Mouse (Mus musculus) lung, embryonic 14.5 days (tissue): ENCODE data around the gene Mindy4. TPM values are rescaled to one million over a fixed set of nuclear protein-coding genes. Genes with fewer than 3 reads are reported as not detected.

Experiments used
- ATAC-seq: fragments of 200-750 bp; cut with Nextera tagmentation; 2 replicates; pipeline ENCODE4 v1.8.0; 2017; ENCODE audit warnings: mild to moderate bottlenecking, moderate TSS enrichment, moderate library complexity; ENCODE audit not compliant: insufficient read depth
- DNase-seq: peaks from one replicate; pipeline ENCODE4 v3.0.0-alpha.2; 2015
- H3K27ac ChIP-seq: fragments of 300-500 bp; sonication (generic); 2 replicates; pipeline ENCODE4 v1.5.1; 2014; ENCODE audit warnings: low read depth, mild to moderate bottlenecking, moderate library complexity
- H3K27me3 ChIP-seq: fragments of 300-500 bp; sonication (generic); 2 replicates; pipeline ENCODE4 v1.6.1; 2014; ENCODE audit warnings: low read length, control low read depth; ENCODE audit not compliant: insufficient read depth
- H3K36me3 ChIP-seq: fragments of 300-500 bp; sonication (generic); 2 replicates; pipeline ENCODE4 v1.6.1; 2014; ENCODE audit warnings: control low read depth; ENCODE audit not compliant: insufficient read depth
- H3K4me1 ChIP-seq: fragments of 300-500 bp; sonication (generic); 2 replicates; pipeline ENCODE4 v1.6.1; 2014; ENCODE audit warnings: antibody characterized with exemption, control low read depth; ENCODE audit not compliant: insufficient read depth
- H3K4me2 ChIP-seq: fragments of 300-500 bp; sonication (generic); 2 replicates; pipeline ENCODE4 v1.6.1; 2014; ENCODE audit warnings: mild to moderate bottlenecking
- H3K4me3 ChIP-seq: fragments of 300-500 bp; sonication (generic); 2 replicates; pipeline ENCODE4 v1.5.1; 2014; ENCODE audit warnings: low read depth, low read length
- H3K9ac ChIP-seq: fragments of 300-500 bp; sonication (generic); 2 replicates; pipeline ENCODE4 v1.6.1; 2014
- H3K9me3 ChIP-seq: fragments of 300-500 bp; sonication (generic); 2 replicates; pipeline ENCODE4 v1.6.1; 2016; ENCODE audit warnings: low read depth, low read length, control low read depth
- CTCF ChIP-seq: IDR thresholded peaks from 2 replicates; pipeline ENCODE4 v1.5.1; 2016; ENCODE audit warnings: antibody characterized with exemption, low read depth
- WGBS: fragments of 180-500 bp; shearing (Covaris S2); extraction: QIAGEN DNeasy Blood & Tissue Kit; methylation state at CpG from one replicate; pipeline ENCODE4 v1.1.7; 2014; 5-methylcytosine and 5-hydroxymethylcytosine counted together
- polyA plus RNA-seq: library from polyadenylated mRNA; unstranded; fragments of >200 nt; fragmentation: Nextera tagmentation; extraction: Ambion mirVana; gene quantifications from 2 replicates; pipeline ENCODE4 v1.2.1, GENCODE M21; 2014

Gene Mindy4
- polyA plus RNA-seq, 1 experiment from 2014 or later, result 18.8 TPM

GRCm38 (mm10) chr6:55299482-55299881 is 96.3 kb downstream of the Mindy4 start:
- H3K4me2 ChIP-seq, result no peak overlapping the region
- no peak for DNase-seq
- H3K9ac ChIP-seq, result no peak overlapping the region
- H3K4me1 ChIP-seq, result no peaks in the 10 kb centered on the region
- no peak for TF ChIP-seq CTCF
- no peaks in the 10 kb centered on the region for H3K27me3 ChIP-seq
- H3K36me3 ChIP-seq, result peaks cover 16% of the 10 kb centered on the region; the same call in 1 of the 2 replicates
- ATAC-seq, result no peak
- no peaks in the 10 kb centered on the region for H3K9me3 ChIP-seq
- H3K27ac ChIP-seq, result no peak overlapping the region
- WGBS, result 76% methylated on average over 8 of the region's 8 CpGs
- H3K4me3 ChIP-seq, result no peak overlapping the region

- DNase-seq (no peak), ATAC-seq (no peak)
- no peaks in the 10 kb centered on the region for H3K4me1 ChIP-seq
- no peak overlapping the region for H3K27ac ChIP-seq
- H3K4me3 ChIP-seq, result no peak overlapping the region
- no peak overlapping the region for H3K4me2 ChIP-seq
- H3K27me3 ChIP-seq, result no peaks in the 10 kb centered on the region
- H3K9ac ChIP-seq, result no peak overlapping the region
- H3K36me3 ChIP-seq, result peaks cover 16% of the 10 kb centered on the region; the same call in 1 of the 2 replicates
- WGBS, result 80% methylated on average over 2 of the region's 2 CpGs
- no peak for TF ChIP-seq CTCF
- H3K9me3 ChIP-seq, result no peaks in the 10 kb centered on the region
Measured at GRCm38 (mm10) chr6:55299917-55300316, 96.7 kb downstream of the Mindy4 start.

DNA sequence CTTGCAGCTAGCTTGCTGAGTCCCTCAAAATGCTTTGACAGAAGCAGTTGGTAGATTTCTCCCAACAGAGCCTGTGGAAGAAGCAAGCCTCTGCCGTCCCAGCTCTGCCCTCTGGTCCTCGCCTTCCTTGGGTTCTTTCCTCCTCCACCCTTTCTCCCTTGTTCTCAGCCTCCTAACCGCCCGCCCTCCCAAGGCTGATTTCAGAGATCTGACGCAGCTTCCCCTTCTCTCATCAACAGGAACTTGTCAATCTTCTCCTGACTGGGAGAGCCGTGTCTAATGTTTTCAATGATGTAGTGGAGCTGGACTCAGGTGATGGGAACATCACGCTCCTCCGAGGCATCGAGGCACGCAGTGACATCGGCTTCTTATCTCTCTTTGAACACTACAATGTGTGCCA is 97.5 kb downstream of the Mindy4 start:
- Histone ChIP-seq H3K4me3 (no peak overlapping the region), H3K27me3 (no peaks in the 10 kb centered on the region), H3K36me3 (peaks cover 16% of the 10 kb centered on the region; the same call in 1 of the 2 replicates), H3K9me3 (no peaks in the 10 kb centered on the region), H3K4me2 (no peak overlapping the region), H3K27ac (no peak overlapping the region), H3K4me1 (no peaks in the 10 kb centered on the region), H3K9ac (no peak overlapping the region)
- WGBS, result 81% methylated on average over 11 of the region's 11 CpGs
- TF ChIP-seq CTCF, result no peak
- DNase-seq (no peak), ATAC-seq (no peak)

DNA sequence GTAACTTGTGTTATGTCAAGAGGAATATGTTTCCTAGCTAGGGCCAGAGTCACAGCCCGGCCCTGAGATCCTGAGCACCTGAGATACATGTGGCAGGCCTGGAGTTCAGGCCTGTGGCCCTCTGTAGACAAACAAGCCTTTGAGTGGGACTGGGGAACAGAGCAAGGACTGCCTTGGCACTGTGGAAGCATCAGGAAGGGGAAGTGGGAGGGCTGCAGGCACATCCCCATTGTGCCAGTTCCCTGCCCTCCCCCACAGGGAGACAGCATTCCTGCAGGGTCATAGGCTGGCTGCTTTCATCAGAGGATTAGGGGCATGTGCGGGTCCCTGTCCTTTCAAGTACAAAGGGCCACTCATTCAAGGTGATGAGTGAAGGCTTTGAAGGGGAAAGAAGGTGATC is 107.0 kb downstream of the Mindy4 start:
- 43% methylated on average over 2 of the region's 2 CpGs for WGBS

GRCm38 (mm10) chr6:55311962-55312361 is 108.8 kb downstream of the Mindy4 start:
- DNase-seq, result no peak
- no peak overlapping the region for H3K4me3 ChIP-seq
- no peak for TF ChIP-seq CTCF
- no peaks in the 10 kb centered on the region for H3K4me1 ChIP-seq
- no peak overlapping the region for H3K27ac ChIP-seq
- 37% methylated on average over 5 of the region's 5 CpGs for WGBS
- no peaks in the 10 kb centered on the region for H3K27me3 ChIP-seq
- no peak for ATAC-seq
- no peaks in the 10 kb centered on the region for H3K9me3 ChIP-seq
- H3K36me3 ChIP-seq, result 0 out of 2 replicates have a peak, but pooled peaks cover 10% of the 10 kb centered on the region
- no peak overlapping the region for H3K9ac ChIP-seq
- H3K4me2 ChIP-seq, result no peak overlapping the region

More for the DNA sequence above, 107.0 kb downstream of the Mindy4 start:
- ATAC-seq (no peak), DNase-seq (peak; percentile 29)
- Histone ChIP-seq H3K36me3 (0 out of 2 replicates have a peak, but pooled peaks cover 10% of the 10 kb centered on the region), H3K4me3 (no peak overlapping the region), H3K9me3 (no peaks in the 10 kb centered on the region), H3K27ac (no peak overlapping the region), H3K4me2 (no peak overlapping the region), H3K9ac (no peak overlapping the region), H3K27me3 (no peaks in the 10 kb centered on the region), H3K4me1 (no peaks in the 10 kb centered on the region)
- TF ChIP-seq CTCF, result no peak

DNA sequence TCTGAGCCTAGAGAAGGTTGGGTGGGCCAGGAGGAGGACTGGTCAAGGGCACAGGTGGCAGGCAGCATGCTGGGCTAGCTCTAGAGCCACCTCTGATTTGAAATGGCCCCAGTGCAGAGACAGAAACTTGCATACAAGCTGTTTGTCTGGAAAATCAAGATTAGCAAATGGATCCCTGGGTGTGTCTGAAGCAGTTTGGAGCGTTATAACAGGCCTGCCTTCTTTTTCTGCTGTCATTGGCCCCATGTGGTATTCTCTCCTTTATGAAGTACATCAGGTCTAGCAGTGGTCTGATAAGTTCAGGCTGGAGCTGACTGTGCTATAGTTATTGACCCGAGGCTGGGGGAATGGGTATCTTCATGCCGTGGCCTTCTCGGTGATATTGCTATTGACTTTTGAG is 110.7 kb downstream of the Mindy4 start:
- Histone ChIP-seq H3K27ac (no peak overlapping the region), H3K9ac (no peak overlapping the region), H3K36me3 (0 out of 2 replicates have a peak, but pooled peaks cover 15% of the 10 kb centered on the region), H3K27me3 (no peaks in the 10 kb centered on the region), H3K4me3 (no peak overlapping the region), H3K4me2 (no peak overlapping the region), H3K4me1 (no peaks in the 10 kb centered on the region), H3K9me3 (no peaks in the 10 kb centered on the region)
- WGBS, result 86% methylated on average over 4 of the region's 4 CpGs
- TF ChIP-seq CTCF, result no peak
- ATAC-seq (no peak), DNase-seq (no peak)

DNA sequence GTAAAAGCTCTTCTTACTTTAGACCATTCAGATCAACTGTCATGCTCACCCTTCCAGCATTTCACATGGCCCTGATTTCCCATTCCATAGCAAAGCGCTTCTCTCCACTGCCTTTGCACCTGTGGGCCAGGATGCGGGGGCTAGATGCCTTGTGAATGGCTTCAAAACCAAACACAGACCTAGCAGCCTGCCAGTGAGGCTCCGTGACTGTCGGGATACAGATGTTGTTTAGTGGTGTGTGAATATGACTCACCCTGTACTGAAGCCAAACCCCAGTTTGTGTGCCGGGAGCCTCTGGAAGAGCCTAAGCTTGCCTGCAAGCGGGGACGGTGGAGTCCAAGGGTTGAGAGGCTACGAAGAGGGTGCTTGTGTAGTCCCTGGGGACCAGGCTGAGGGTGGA is 111.4 kb downstream of the Mindy4 start:
- WGBS, result 76% methylated on average over 8 of the region's 8 CpGs
- Histone ChIP-seq H3K4me2 (no peak overlapping the region), H3K36me3 (0 out of 2 replicates have a peak, but pooled peaks cover 12% of the 10 kb centered on the region), H3K27ac (no peak overlapping the region), H3K4me3 (no peak overlapping the region), H3K4me1 (0 out of 2 replicates have a peak, but pooled peaks cover 5% of the 10 kb centered on the region), H3K9ac (no peak overlapping the region), H3K27me3 (no peaks in the 10 kb centered on the region), H3K9me3 (no peaks in the 10 kb centered on the region)
- ATAC-seq, result no peak
- no peak for TF ChIP-seq CTCF
- DNase-seq, result no peak
